Mouse (Mus musculus) hindbrain, embryonic 14.5 days (tissue): ENCODE measurements around the gene Irf5. TPM values are rescaled to one million over a fixed set of nuclear protein-coding genes. Genes with fewer than 3 reads are reported as not detected.

ENCODE experiments used
- ATAC-seq: fragments of 200-750 bp; cut with Nextera tagmentation; 2 replicates; pipeline ENCODE4 v1.8.0; 2017; ENCODE audit warnings: moderate number of reproducible peaks, mild to moderate bottlenecking, moderate TSS enrichment, moderate library complexity; ENCODE audit not compliant: low FRiP score
- DNase-seq: peaks from one replicate; pipeline ENCODE4 v3.0.0-alpha.2; 2015; ENCODE audit warnings: low spot score
- H3K27ac ChIP-seq: fragments of 300-500 bp; sonication (generic); 2 replicates; pipeline ENCODE4 v1.5.1; 2014; ENCODE audit warnings: mild to moderate bottlenecking, moderate library complexity
- H3K27me3 ChIP-seq: fragments of 300-500 bp; sonication (generic); 2 replicates; pipeline ENCODE4 v1.6.1; 2014; ENCODE audit warnings: mild to moderate bottlenecking, low read length, mixed read lengths; ENCODE audit not compliant: control insufficient read depth, insufficient read depth
- H3K36me3 ChIP-seq: fragments of 300-500 bp; sonication (generic); replicated peaks from 2 replicates; pipeline ENCODE4 v1.6.1; 2014; ENCODE audit not compliant: control insufficient read depth, insufficient read depth
- H3K4me1 ChIP-seq: fragments of 300-500 bp; sonication (generic); replicated peaks from 2 replicates; pipeline ENCODE4 v1.6.1; 2014; ENCODE audit warnings: antibody characterized with exemption, low read length, mixed read lengths; ENCODE audit not compliant: control insufficient read depth, insufficient read depth
- H3K4me2 ChIP-seq: fragments of 300-500 bp; sonication (generic); replicated peaks from 2 replicates; pipeline ENCODE4 v1.6.1; 2014; ENCODE audit warnings: mild to moderate bottlenecking, moderate library complexity
- H3K4me3 ChIP-seq: fragments of 300-500 bp; sonication (generic); replicated peaks from 2 replicates; pipeline ENCODE4 v1.5.1; 2014; ENCODE audit warnings: mild to moderate bottlenecking, low read length
- H3K9ac ChIP-seq: fragments of 300-500 bp; sonication (generic); 2 replicates; pipeline ENCODE4 v1.6.1; 2014
- H3K9me3 ChIP-seq: fragments of 300-500 bp; sonication (generic); 2 replicates; pipeline ENCODE4 v1.6.1; 2016; ENCODE audit warnings: low read length; ENCODE audit not compliant: control insufficient read depth
- WGBS: fragments of 180-500 bp; shearing (Covaris S2); extraction: QIAGEN DNeasy Blood & Tissue Kit; methylation state at CpG from one replicate; pipeline ENCODE4 v1.1.7; 2014; 5-methylcytosine and 5-hydroxymethylcytosine counted together
- polyA plus RNA-seq: library from polyadenylated mRNA; unstranded; fragments of >200 nt; fragmentation: Nextera tagmentation; extraction: Ambion mirVana; gene quantifications from 2 replicates; pipeline ENCODE4 v1.2.1, GENCODE M21; 2014

Gene Irf5
- polyA plus RNA-seq, 1 experiment from 2014 or later = 1.7 TPM

DNA sequence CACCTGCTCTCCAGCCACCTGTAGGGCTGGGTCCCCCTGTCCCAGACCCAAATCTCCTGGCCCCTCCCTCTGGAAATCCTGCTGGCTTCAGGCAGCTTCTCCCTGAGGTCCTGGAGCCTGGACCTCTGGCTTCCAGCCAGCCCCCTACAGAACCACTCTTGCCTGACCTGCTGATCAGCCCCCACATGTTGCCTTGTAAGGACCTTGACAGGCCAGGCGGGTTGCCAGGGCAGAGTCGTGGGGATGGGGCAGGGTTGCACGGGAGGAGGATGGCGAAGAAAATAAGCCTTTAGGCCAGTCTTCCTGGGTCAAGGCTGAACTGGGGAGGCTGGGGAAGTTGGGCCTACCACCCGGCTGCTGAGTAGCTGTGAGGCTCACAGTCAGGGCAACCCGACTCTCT, 8.9 kb downstream of the Irf5 start:
- WGBS = 78% methylated on average over 6 of the region's 6 CpGs
- DNase-seq (no peak), ATAC-seq (no peak)
- H3K36me3 ChIP-seq = peaks cover 12% of the 10 kb centered on the region; the same call in 1 of the 2 replicates
- H3K4me2 ChIP-seq = no peak overlapping the region
- no peak overlapping the region for H3K4me3 ChIP-seq
- no peaks in the 10 kb centered on the region for H3K9me3 ChIP-seq
- peaks cover 9% of the 10 kb centered on the region; the same call in 1 of the 2 replicates for H3K27me3 ChIP-seq
- no peak overlapping the region for H3K27ac ChIP-seq
- H3K9ac ChIP-seq = no peak overlapping the region
- H3K4me1 ChIP-seq = no peaks in the 10 kb centered on the region

DNA sequence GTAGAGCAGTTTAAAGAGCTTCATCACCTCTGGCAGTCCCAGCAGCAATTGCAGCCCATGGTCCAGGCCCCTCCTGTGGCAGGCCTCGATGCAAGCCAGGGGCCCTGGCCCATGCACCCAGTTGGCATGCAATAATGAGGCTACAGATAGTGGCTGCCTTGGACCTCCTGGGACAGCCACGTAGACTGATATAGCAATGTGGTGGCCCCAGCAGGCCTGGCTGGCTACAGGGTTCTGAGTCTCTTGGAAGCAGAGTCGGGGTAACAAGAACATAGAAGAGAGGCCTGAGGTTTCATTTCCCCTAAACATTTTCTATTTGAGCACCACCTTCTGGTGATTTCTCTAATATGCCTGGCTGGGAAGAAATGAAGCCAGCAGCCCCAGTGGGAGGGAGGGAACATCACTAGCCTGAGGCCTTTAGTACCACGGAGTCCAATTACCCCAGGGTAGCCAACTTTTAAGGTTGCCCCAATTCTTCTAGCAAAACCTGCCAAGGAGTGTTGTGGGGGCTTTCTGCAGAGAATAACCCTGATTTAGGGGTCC, 10.3 kb downstream of the Irf5 start:
- H3K36me3 ChIP-seq = peaks cover 23% of the 10 kb centered on the region
- no peak overlapping the region for H3K4me3 ChIP-seq
- H3K4me2 ChIP-seq = no peak overlapping the region
- ATAC-seq = no peak
- no peak overlapping the region for H3K27ac ChIP-seq
- H3K9ac ChIP-seq = no peak overlapping the region
- H3K9me3 ChIP-seq = no peaks in the 10 kb centered on the region
- H3K27me3 ChIP-seq = no peaks in the 10 kb centered on the region
- no peak for DNase-seq
- H3K4me1 ChIP-seq = no peaks in the 10 kb centered on the region
- WGBS = 77% methylated on average over 4 of the region's 4 CpGs

DNA sequence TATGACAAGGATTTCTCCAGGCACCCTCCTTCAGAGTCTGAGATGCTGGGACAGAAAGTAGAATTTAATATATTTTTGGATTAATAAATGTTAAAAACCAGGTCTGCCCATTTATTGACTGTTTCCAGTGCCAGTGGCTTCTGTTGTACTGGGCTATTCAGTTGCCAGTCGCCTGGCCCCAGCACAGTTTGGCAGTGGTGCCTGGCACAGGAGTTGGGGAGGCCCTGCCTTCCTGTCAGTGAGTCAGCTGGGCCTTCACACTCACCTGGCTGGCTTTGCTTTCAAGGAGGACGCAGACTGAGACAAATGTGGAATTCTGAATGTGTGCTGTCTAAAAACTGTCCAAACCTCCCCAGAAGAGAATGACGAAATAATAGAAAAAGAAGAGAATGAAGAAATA, 10.8 kb downstream of the Irf5 start:
- no peaks in the 10 kb centered on the region for H3K9me3 ChIP-seq
- no peak overlapping the region for H3K9ac ChIP-seq
- peaks cover 28% of the 10 kb centered on the region for H3K36me3 ChIP-seq
- no peaks in the 10 kb centered on the region for H3K4me1 ChIP-seq
- no peak overlapping the region for H3K27ac ChIP-seq
- no peak overlapping the region for H3K4me2 ChIP-seq
- ATAC-seq (no peak), DNase-seq (no peak)
- H3K27me3 ChIP-seq = no peaks in the 10 kb centered on the region
- WGBS = 80% methylated on average over 3 of the region's 3 CpGs
- H3K4me3 ChIP-seq = no peak overlapping the region

DNA sequence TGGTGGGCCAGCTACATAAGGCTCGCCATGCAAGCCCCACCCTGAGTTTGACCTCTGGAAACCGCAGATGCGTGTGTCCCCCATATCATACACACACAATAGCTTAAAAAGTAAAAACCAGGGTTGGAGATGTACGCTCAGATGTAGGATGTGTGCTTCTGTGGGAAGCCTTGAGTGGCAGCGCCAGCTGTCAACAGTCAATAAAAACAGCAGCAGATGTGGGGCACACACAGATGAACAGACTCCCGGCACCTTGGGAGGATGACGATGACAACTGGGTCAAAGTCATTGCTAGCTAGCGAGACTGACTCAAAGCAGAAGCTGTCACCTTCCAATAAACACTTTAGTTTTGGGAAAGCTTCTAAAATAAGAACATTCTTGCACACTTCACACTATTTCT, 13.1 kb downstream of the Irf5 start:
- Histone ChIP-seq H3K9ac (no peak overlapping the region), H3K4me3 (no peak overlapping the region), H3K4me2 (no peak overlapping the region), H3K27me3 (no peaks in the 10 kb centered on the region), H3K27ac (no peak overlapping the region), H3K9me3 (no peaks in the 10 kb centered on the region), H3K36me3 (peaks cover 51% of the 10 kb centered on the region), H3K4me1 (no peaks in the 10 kb centered on the region)
- WGBS = 93% methylated on average over 8 of the region's 8 CpGs
- DNase-seq = no peak
- ATAC-seq = no peak

DNA sequence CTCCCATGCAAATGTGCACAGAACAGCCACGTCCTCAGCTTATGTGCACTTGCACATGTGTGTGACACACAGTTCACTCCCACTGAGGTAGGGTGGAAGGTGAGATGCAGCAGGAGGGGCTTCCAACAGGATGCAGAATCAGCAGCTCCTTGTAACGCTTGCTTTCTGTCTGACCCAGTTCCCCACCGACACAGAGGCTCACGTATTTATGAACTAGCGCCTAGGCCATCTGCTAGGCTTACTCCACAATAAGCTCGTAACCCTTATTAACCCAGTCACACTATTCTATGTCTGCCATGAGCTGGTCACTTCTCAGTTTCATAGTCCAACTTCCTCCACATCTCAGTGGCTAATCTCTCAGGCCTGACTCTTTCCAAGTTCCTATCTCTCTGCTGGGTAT, 13.8 kb downstream of the Irf5 start:
- DNase-seq (no peak), ATAC-seq (no peak)
- Histone ChIP-seq H3K9ac (no peak overlapping the region), H3K27me3 (no peaks in the 10 kb centered on the region), H3K4me2 (no peak overlapping the region), H3K4me3 (no peak overlapping the region), H3K36me3 (peaks cover 58% of the 10 kb centered on the region), H3K27ac (no peak overlapping the region), H3K9me3 (no peaks in the 10 kb centered on the region), H3K4me1 (no peaks in the 10 kb centered on the region)
- 76% methylated on average over 6 of the region's 6 CpGs for WGBS

DNA sequence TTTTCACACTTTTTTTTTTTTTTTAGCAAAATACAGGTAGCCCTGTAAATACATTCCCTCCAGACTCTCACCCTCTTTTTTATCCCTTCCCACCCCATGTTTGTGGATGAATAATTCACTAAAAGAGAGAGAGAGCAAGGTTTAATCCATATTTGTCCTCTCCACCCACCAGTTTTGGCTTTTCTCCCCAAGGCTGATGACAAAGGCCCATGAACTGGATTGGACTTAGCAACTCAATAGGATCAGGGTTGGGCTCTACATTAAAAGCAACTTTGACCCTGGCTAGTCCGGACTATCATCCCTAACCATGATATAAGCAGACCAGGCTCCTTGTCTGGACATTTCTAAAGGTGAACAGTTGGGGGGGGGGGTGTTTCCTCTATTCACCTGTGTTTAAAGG, 14.5 kb downstream of the Irf5 start:
- no peak overlapping the region for H3K27ac ChIP-seq
- no peaks in the 10 kb centered on the region for H3K9me3 ChIP-seq
- no peak overlapping the region for H3K9ac ChIP-seq
- H3K4me1 ChIP-seq = no peaks in the 10 kb centered on the region
- peaks cover 65% of the 10 kb centered on the region for H3K36me3 ChIP-seq
- no peaks in the 10 kb centered on the region for H3K27me3 ChIP-seq
- no peak overlapping the region for H3K4me3 ChIP-seq
- ATAC-seq = no peak
- WGBS = 100% methylated on average over 1 of the region's 1 CpGs
- H3K4me2 ChIP-seq = no peak overlapping the region
- no peak for DNase-seq

DNA sequence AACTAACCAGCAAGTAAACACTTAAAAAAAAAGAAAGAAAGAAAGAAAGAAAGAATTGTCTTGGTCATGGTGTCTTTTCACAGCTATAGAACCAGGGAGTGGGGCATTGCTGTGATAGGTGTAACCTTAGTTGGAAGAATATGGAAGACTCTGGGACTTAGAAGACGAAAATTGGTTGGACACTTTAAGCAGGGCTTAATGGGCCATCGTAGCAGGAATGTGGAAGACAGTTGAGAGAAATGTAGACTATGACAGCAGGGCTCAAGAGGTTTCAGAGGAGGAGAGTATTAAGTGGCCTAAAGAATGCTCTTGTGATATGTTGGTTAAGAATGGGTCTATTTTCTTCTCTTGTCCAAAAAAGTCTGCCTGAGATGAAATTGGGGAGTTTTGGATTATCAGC, 19.2 kb downstream of the Irf5 start:
- no peaks in the 10 kb centered on the region for H3K9me3 ChIP-seq

DNA sequence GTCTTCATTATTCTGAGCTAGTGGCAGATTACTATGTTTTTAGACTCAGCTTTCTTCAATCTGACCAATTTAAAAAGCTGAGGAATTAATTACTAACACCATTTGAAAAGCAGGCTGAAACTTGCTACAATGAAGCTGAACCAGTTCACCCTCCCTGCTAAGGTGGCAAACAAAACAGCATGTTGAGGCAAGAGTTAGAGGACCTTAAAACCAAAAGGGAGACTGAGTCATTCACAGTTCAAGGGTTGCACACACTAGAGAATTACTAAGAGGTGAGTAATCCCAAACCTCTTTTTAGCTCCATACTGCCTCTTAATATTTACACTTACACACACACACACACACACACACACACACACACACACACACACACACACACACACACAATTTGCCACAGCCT, 21.2 kb downstream of the Irf5 start:
- H3K4me3 ChIP-seq = no peak overlapping the region
- H3K27me3 ChIP-seq = no peaks in the 10 kb centered on the region
- H3K4me2 ChIP-seq = no peak overlapping the region
- no peak overlapping the region for H3K27ac ChIP-seq
- no peak overlapping the region for H3K9ac ChIP-seq
- ATAC-seq (no peak), DNase-seq (no peak)
- H3K9me3 ChIP-seq = no peaks in the 10 kb centered on the region
- H3K4me1 ChIP-seq = no peaks in the 10 kb centered on the region
- H3K36me3 ChIP-seq = peaks cover 88% of the 10 kb centered on the region

More for the DNA sequence above, 19.2 kb downstream of the Irf5 start:
- no peak overlapping the region for H3K9ac ChIP-seq
- no peaks in the 10 kb centered on the region for H3K27me3 ChIP-seq
- 97% methylated on average over 2 of the region's 2 CpGs for WGBS
- no peak overlapping the region for H3K4me2 ChIP-seq
- no peak overlapping the region for H3K4me3 ChIP-seq
- H3K36me3 ChIP-seq = peaks cover 85% of the 10 kb centered on the region
- H3K27ac ChIP-seq = no peak overlapping the region
- DNase-seq = no peak
- H3K4me1 ChIP-seq = no peaks in the 10 kb centered on the region
- no peak for ATAC-seq

DNA sequence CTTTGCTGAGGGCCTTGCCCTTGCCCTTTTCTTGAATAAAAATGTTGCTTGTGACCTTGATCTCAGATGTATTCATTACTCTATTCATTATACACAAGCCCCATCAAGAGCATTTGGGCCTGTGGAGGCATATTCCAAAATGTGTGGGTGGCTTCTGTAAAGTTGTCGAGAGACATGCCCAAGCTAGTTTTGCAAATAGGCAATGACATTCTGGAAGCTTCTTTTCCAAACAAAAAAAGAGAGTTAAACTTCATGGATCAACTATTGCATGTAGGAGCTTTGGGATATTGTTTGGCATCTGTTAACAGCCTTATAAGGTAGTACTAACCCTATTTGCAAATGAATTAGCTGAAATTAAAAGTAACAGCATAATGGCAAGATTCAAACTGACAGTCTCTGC, 21.7 kb downstream of the Irf5 start:
- H3K27me3 ChIP-seq = no peaks in the 10 kb centered on the region
- no peaks in the 10 kb centered on the region for H3K9me3 ChIP-seq
- H3K9ac ChIP-seq = no peak overlapping the region
- H3K4me3 ChIP-seq = no peak overlapping the region
- no peak for DNase-seq
- H3K27ac ChIP-seq = no peak overlapping the region
- 94% methylated on average over 1 of the region's 1 CpGs for WGBS
- ATAC-seq = no peak
- no peak overlapping the region for H3K4me2 ChIP-seq
- peaks cover 88% of the 10 kb centered on the region for H3K36me3 ChIP-seq
- H3K4me1 ChIP-seq = no peaks in the 10 kb centered on the region

DNA sequence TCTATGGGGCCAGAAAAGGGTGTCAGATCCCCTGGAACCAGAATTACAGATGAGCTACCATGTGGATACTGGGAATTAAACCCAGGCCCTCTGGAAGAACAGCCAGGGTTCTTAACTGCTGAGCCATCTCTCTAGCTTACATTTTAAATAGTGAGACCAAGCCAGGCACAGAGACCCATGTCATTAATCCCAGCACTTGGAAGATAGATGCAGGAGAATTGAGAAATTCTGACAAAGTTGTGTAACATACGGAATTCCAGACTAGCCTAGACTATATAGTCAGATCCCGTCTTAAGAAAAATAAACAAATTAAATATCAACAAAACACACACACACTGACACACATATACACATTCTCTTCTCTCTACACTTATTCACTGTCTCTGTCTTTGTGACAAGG, 26.1 kb downstream of the Irf5 start:
- Histone ChIP-seq H3K9ac (no peak overlapping the region), H3K9me3 (no peaks in the 10 kb centered on the region), H3K36me3 (peaks cover 87% of the 10 kb centered on the region), H3K4me3 (no peak overlapping the region), H3K4me1 (no peaks in the 10 kb centered on the region), H3K27me3 (no peaks in the 10 kb centered on the region), H3K4me2 (no peak overlapping the region), H3K27ac (no peak overlapping the region)
- DNase-seq (no peak), ATAC-seq (no peak)
- 95% methylated on average over 2 of the region's 2 CpGs for WGBS
